Mouse (Mus musculus): Measurements from ENCODE around the gene Nudt4. TPM values are rescaled to one million over a fixed set of nuclear protein-coding genes. Genes with fewer than 3 reads are reported as not detected.

Nudt4 gene
- polyA plus RNA-seq, 1 experiment from 2014 or later = 232 TPM

DNA sequence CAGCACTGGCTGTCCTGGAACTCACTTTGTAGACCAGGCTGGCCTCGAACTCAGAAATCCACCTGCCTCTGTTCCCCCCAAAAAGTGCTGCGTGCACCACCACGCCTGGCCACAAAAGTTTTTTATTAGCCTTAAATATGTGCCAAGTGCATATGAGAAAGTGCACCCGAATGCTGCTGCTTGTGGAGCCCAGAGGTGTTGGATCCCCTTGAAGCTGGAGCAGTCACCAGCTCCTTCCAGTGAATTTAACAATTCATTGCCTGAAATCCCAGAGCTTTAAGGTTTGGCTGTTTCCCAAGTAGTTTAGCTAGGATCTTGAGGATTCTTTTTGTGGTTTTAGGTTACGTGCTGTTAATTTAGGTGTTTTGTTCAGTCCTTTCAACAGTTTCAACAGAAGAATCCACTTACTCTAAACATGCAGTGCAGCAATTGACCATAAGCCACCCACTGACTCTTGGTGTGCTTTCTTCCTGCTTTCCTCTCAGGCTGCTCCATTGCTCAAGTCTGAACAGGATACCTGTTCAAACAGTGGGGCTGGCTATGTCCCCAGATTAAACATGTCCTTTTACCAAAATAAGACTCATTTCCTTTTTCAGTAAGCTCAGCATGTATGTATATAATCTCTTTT, 37.3 kb downstream of the Nudt4 start:
- WGBS = 74% methylated on average over 5 of the region's 5 CpGs
- Histone ChIP-seq H3K4me3 (replicated peaks; ENCODE audit: low read depth, low read length) (no peak overlapping the region), H3K4me2 (ENCODE audit: low read length) (no peak overlapping the region), H3K9me3 (replicated peaks; ENCODE audit: low read length) (no peaks in the 10 kb centered on the region), H3K27ac (no peak overlapping the region), H3K9ac (ENCODE audit: low read depth, low read length) (no peak overlapping the region), H3K4me1 (replicated peaks; ENCODE audit: insufficient read depth, low read length) (peaks cover 7% of the 10 kb centered on the region; the same call in 1 of the 2 replicates), H3K36me3 (ENCODE audit: insufficient read depth, low read length) (no peaks in the 10 kb centered on the region), H3K27me3 (ENCODE audit: insufficient read depth, low read length) (no peaks in the 10 kb centered on the region)
- DNase-seq (ENCODE audit: low spot score) (peak; percentile 24), ATAC-seq (replicated peaks; ENCODE audit: low FRiP score, low read depth) (no peak)
- no peak for TF ChIP-seq CTCF (IDR thresholded peaks at IDR 0.05; ENCODE audit: low read depth)

DNA sequence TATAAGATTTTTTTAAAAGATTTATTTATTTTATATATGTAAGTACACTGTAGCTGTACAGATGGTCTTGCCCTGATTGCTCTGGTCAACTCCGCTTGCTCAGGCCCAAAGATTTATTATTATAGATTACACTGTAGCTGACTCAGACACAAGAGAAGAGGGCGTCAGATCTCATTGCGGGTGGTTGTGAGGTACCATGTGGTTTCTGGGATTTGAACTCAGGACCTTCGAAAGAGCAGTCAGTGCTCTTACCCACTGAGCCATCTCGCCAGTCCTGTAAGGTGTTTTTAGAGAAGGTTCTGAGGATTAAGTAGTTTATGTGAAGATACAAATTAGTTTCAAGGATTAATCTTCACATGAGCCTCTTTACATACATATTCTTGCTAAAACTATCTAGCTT, 38.1 kb downstream of the Nudt4 start:
- no peak overlapping the region for H3K4me3 ChIP-seq (replicated peaks; ENCODE audit: low read depth, low read length)
- no peaks in the 10 kb centered on the region for H3K9me3 ChIP-seq (replicated peaks; ENCODE audit: low read length)
- no peak overlapping the region for H3K9ac ChIP-seq (ENCODE audit: low read depth, low read length)
- no peak for ATAC-seq (replicated peaks; ENCODE audit: low FRiP score, low read depth)
- TF ChIP-seq CTCF (IDR thresholded peaks at IDR 0.05; ENCODE audit: low read depth) = no peak
- no peaks in the 10 kb centered on the region for H3K27me3 ChIP-seq (ENCODE audit: insufficient read depth, low read length)
- H3K36me3 ChIP-seq (ENCODE audit: insufficient read depth, low read length) = no peaks in the 10 kb centered on the region
- DNase-seq (ENCODE audit: low spot score) = no peak
- no peak overlapping the region for H3K4me2 ChIP-seq (ENCODE audit: low read length)
- H3K27ac ChIP-seq = no peak overlapping the region
- peaks cover 7% of the 10 kb centered on the region; the same call in 1 of the 2 replicates for H3K4me1 ChIP-seq (replicated peaks; ENCODE audit: insufficient read depth, low read length)
- WGBS = 90% methylated on average over 5 of the region's 5 CpGs

DNA sequence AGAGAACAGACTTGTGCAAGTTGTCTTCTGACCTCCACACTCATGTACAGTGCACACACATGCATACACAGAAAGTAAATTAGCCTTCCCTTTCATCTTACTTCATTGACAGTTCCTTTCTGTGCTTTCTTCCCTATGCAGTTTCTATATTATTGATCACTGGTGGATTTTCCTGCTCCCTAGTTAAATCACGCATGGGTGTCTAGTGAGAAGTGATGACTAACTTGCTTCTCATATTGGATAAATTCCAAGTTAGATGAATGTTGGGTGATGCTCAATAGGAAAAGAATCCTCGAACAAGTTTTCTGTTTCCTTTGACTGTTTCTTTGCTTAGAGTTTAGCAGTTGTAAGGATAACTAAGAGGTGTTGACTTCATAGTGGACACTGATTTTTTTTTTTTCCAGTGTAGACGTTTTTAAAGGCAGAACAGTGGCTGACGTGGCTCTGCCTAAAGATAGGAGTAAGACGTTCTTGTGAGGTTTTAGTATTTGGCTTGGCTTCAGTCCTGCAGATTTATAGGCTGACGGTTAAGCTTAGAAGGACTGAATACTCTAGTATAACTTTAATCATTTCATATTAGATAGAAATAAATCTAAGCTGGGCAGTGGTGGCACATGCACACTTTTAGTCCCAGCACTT, 38.8 kb downstream of the Nudt4 start:
- Histone ChIP-seq H3K9ac (ENCODE audit: low read depth, low read length) (no peak overlapping the region), H3K4me1 (replicated peaks; ENCODE audit: insufficient read depth, low read length) (0 out of 2 replicates have a peak, but pooled peaks cover 3% of the 10 kb centered on the region), H3K27me3 (ENCODE audit: insufficient read depth, low read length) (no peaks in the 10 kb centered on the region), H3K9me3 (replicated peaks; ENCODE audit: low read length) (no peaks in the 10 kb centered on the region), H3K27ac (no peak overlapping the region), H3K4me2 (ENCODE audit: low read length) (no peak overlapping the region), H3K4me3 (replicated peaks; ENCODE audit: low read depth, low read length) (no peak overlapping the region), H3K36me3 (ENCODE audit: insufficient read depth, low read length) (no peaks in the 10 kb centered on the region)
- DNase-seq (ENCODE audit: low spot score) (no peak), ATAC-seq (replicated peaks; ENCODE audit: low FRiP score, low read depth) (no peak)
- TF ChIP-seq CTCF (IDR thresholded peaks at IDR 0.05; ENCODE audit: low read depth) = no peak
- WGBS = 48% methylated on average over 6 of the region's 6 CpGs

DNA sequence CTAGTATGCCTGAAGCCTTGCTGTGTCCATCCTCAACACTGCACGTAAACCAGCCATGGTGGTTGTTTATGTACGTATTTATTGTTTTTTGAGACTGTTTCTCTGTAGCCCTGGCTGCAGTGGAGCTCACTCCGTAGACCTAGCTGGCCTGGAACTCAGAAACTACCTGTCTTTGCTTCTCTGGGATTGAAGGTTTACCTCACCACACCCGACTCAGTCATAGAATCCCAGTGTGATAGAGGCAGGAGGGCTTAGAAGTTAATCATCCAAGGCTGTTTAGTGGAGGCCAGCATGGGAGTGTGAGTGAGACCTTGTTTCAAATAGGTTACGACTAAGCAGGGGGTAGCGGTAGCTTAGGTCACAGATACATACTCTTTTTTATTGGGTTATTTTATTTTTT, 46.3 kb downstream of the Nudt4 start:
- no peak overlapping the region for H3K4me2 ChIP-seq (ENCODE audit: low read length)
- DNase-seq (ENCODE audit: low spot score) (no peak), ATAC-seq (replicated peaks; ENCODE audit: low FRiP score, low read depth) (no peak)

DNA sequence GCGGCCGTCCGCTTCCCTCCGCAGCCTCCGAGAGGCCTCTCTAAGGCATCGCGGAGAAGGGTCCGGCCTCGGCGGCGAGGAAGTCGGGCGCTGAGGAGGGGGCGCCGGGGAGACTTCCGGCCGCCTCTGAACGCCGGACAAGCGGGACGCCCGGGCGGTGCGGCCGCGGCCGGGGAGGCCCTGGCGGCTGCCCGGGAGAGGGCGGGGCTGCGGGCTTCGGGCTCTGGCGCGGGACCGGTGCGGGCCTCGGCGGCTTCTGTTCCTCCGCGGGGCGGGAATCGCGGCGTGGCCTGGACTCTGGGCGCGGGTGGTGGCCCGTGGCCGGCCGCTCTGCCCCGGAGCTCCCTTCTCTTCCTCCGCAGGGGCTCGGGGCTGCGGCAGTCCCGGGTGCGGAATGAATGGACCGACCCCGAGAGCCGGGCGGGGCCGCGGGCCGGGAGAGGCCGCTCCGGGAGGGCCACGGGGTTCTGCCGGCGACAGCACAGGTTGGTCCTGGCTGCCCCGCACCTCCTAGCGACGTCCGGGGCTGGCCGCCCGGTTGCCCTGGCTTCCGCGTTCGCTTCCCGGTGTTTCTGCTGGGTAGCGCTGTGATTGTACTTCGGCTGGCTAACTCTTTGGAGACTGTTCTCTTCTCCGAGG, 48.5 kb downstream of the Nudt4 start:
- H3K9ac ChIP-seq (ENCODE audit: low read depth, low read length) = peak overlapping the region; percentile 97
- no peaks in the 10 kb centered on the region for H3K36me3 ChIP-seq (ENCODE audit: insufficient read depth, low read length)
- peak overlapping the region; percentile 69 for H3K4me2 ChIP-seq (ENCODE audit: low read length)
- no peak for TF ChIP-seq CTCF (IDR thresholded peaks at IDR 0.05; ENCODE audit: low read depth)
- DNase-seq (ENCODE audit: low spot score) (peak; percentile 58), ATAC-seq (replicated peaks; ENCODE audit: low FRiP score, low read depth) (peak; percentile 17)
- 0 out of 2 replicates have a peak, but pooled peaks cover 8% of the 10 kb centered on the region for H3K4me1 ChIP-seq (replicated peaks; ENCODE audit: insufficient read depth, low read length)
- H3K4me3 ChIP-seq (replicated peaks; ENCODE audit: low read depth, low read length) = peak overlapping the region; percentile 94
- WGBS = under 1% methylated on average over 64 of the region's 80 CpGs
- peak overlapping the region; percentile 99 for H3K27ac ChIP-seq
- no peaks in the 10 kb centered on the region for H3K9me3 ChIP-seq (replicated peaks; ENCODE audit: low read length)
- no peaks in the 10 kb centered on the region for H3K27me3 ChIP-seq (ENCODE audit: insufficient read depth, low read length)

More for the DNA sequence above, 46.3 kb downstream of the Nudt4 start:
- Histone ChIP-seq H3K4me1 (replicated peaks; ENCODE audit: insufficient read depth, low read length) (0 out of 2 replicates have a peak, but pooled peaks cover 8% of the 10 kb centered on the region), H3K4me3 (replicated peaks; ENCODE audit: low read depth, low read length) (no peak overlapping the region), H3K9me3 (replicated peaks; ENCODE audit: low read length) (no peaks in the 10 kb centered on the region), H3K9ac (ENCODE audit: low read depth, low read length) (no peak overlapping the region), H3K27me3 (ENCODE audit: insufficient read depth, low read length) (no peaks in the 10 kb centered on the region), H3K36me3 (ENCODE audit: insufficient read depth, low read length) (no peaks in the 10 kb centered on the region), H3K27ac (no peak overlapping the region)
- TF ChIP-seq CTCF (IDR thresholded peaks at IDR 0.05; ENCODE audit: low read depth) = no peak
- 81% methylated on average over 6 of the region's 6 CpGs for WGBS

DNA sequence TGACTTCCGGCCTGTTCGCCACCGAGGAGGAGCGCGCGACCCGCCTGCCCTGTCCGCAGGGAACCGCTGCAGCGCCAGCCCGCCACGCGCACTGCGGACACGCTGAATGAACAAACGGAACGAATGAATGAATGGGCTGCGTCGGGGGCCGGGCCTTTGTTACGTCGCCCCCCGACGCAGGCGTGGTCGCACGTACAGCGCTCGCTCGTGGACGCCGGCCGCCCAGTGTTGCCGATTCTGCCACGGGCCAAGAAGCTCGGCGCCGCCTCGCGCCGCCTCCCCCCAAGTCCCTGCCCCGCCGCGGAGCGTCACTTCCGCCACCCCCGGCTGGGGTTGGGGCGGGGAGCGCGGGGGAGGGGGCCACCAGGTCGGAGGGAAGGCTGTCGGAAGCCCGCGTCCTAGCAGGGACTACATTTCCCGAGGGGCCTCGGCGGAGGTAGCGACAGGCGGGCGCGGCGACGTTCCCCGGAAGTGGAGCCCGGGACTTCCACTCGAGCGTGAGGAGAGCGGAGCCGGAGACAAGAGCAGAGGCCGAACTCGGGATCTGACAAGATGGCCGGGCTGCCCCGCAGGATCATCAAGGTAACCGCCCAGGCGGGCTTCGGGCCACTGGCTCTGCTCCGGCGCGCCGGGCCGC, 49.2 kb downstream of the Nudt4 start, which contains the start of gene Ube2n:
Gene Ube2n, plus strand, starts transcription at position 490 of the 637 bp plus-strand sequence.
- WGBS = under 1% methylated on average over 80 of the region's 81 CpGs
- DNase-seq (ENCODE audit: low spot score) = peak; percentile 99
- peak within 1 kb of the TSS; percentile 99 for H3K27ac ChIP-seq
- peak within 1 kb of the TSS; percentile 97 for H3K9ac ChIP-seq (ENCODE audit: low read depth, low read length)
- 0 out of 2 replicates have a peak, but pooled peaks have one; percentile 5 for TF ChIP-seq CTCF (IDR thresholded peaks at IDR 0.05; ENCODE audit: low read depth)
- 0 out of 2 replicates have a peak, but pooled peaks cover 8% of the 10 kb centered on the region for H3K4me1 ChIP-seq (replicated peaks; ENCODE audit: insufficient read depth, low read length)
- ATAC-seq (replicated peaks; ENCODE audit: low FRiP score, low read depth) = peak; percentile 96
- no peaks in the 10 kb centered on the region for H3K9me3 ChIP-seq (replicated peaks; ENCODE audit: low read length)
- H3K36me3 ChIP-seq (ENCODE audit: insufficient read depth, low read length) = no peaks in the 10 kb centered on the region
- H3K4me2 ChIP-seq (ENCODE audit: low read length) = peak within 1 kb of the TSS; percentile 69
- no peaks in the 10 kb centered on the region for H3K27me3 ChIP-seq (ENCODE audit: insufficient read depth, low read length)
- peak within 1 kb of the TSS; percentile 94 for H3K4me3 ChIP-seq (replicated peaks; ENCODE audit: low read depth, low read length)
